Mouse (Mus musculus) layer of hippocampus, adult 6 months (tissue): ENCODE results near the gene Gm4553. TPM values are rescaled to one million over a fixed set of nuclear protein-coding genes. Genes with fewer than 3 reads are reported as not detected.

Experiments used
- long read RNA-seq, 2 experiments: library from polyadenylated mRNA; unstranded; transcript quantifications; one replicate each; pipeline ENCODE4 v2.0.0; 2019 to 2020
- polyA plus RNA-seq: library from polyadenylated mRNA; unstranded; fragments of <200 nt; fragmentation: Nextera tagmentation; gene quantifications from 2 replicates; pipeline ENCODE4 v1.2.3, GENCODE M21; 2021

Gene Gm4553
- polyA plus RNA-seq: not detected in 2 replicates
- long read RNA-seq, experiment 1: 0 reads
- long read RNA-seq, experiment 2: 0 reads

GRCm38 (mm10) chr7:142165639-142166038 is at the start of gene Gm4553:
Gm4553 (minus strand) TSS chr7:142165739.

GRCm38 (mm10) chr7:142211559-142211958 is 46.0 kb upstream of the Gm4553 start, which contains the start of gene Gm7579:
Gm7579 (plus strand) TSS chr7:142211859.

GRCm38 (mm10) chr7:142201064-142201463 is 35.5 kb upstream of the Gm4553 start, which contains the start of gene Krtap5-3:
Krtap5-3 (plus strand) TSS chr7:142201364.

GRCm38 (mm10) chr7:142190289-142190688 is 24.8 kb upstream of the Gm4553 start, which contains the start of gene Gm10153:
Gm10153 (minus strand) TSS chr7:142190389.

GRCm38 (mm10) chr7:142175905-142176304 is 10.4 kb upstream of the Gm4553 start, which contains the start of gene Krtap5-2:
Krtap5-2 (minus strand) TSS chr7:142176005.

GRCm38 (mm10) chr7:142157013-142157412 is 8.5 kb downstream of the Gm4553 start, which contains the start of gene Gm29735:
Gm29735 (minus strand) TSS chr7:142157113.

GRCm38 (mm10) chr7:142144507-142144906 is 21.0 kb downstream of the Gm4553 start, which contains the start of gene Gm45337:
Gm45337 (minus strand) TSS chr7:142144607.

GRCm38 (mm10) chr7:142135934-142136333 is 29.6 kb downstream of the Gm4553 start, which contains the start of gene Gm39115:
Gm39115 (minus strand) TSS chr7:142136034.

GRCm38 (mm10) chr7:142120629-142121028 is 44.9 kb downstream of the Gm4553 start, which contains the start of gene Gm45618:
Gm45618 (minus strand) TSS chr7:142120729.

Other genes with a start within 250 kb of the Gm4553 start
- 63.0 and 65.5 TPM in 2 replicates for gene Tollip, start 247.2 kb downstream of the Gm4553 start, polyA plus RNA-seq
- 13.8 and 18.3 TPM in 2 replicates for gene Brsk2, start 216.0 kb downstream of the Gm4553 start, polyA plus RNA-seq
- 42.0 and 42.7 TPM in 2 replicates for gene Mob2, start 104.7 kb downstream of the Gm4553 start, polyA plus RNA-seq
- gene Dusp8, start 69.9 kb downstream of the Gm4553 start, polyA plus RNA-seq: 22.7 and 63.1 TPM in 2 replicates
- not detected in 2 replicates for gene Gm45618, start 45.0 kb downstream of the Gm4553 start, polyA plus RNA-seq
- not detected in 2 replicates for gene Gm39115, start 29.7 kb downstream of the Gm4553 start, polyA plus RNA-seq
- not detected in 2 replicates for gene Gm45337, start 21.1 kb downstream of the Gm4553 start, polyA plus RNA-seq
- not detected in 2 replicates for gene Gm29735, start 8.6 kb downstream of the Gm4553 start, polyA plus RNA-seq
- gene Krtap5-2, start 10.3 kb upstream of the Gm4553 start, polyA plus RNA-seq: not detected in 2 replicates
- not detected in 2 replicates for gene Gm10153, start 24.6 kb upstream of the Gm4553 start, polyA plus RNA-seq
- gene Krtap5-3, start 35.6 kb upstream of the Gm4553 start, polyA plus RNA-seq: not detected in 2 replicates
- not detected in 2 replicates for gene Gm7579, start 46.1 kb upstream of the Gm4553 start, polyA plus RNA-seq
- gene Krtap5-5, start 64.2 kb upstream of the Gm4553 start, polyA plus RNA-seq: not detected in 2 replicates
- not detected in 2 replicates for gene Gm40460, start 75.3 kb upstream of the Gm4553 start, polyA plus RNA-seq
- gene Gm2431, start 92.6 kb upstream of the Gm4553 start, polyA plus RNA-seq: not detected in 2 replicates
- not detected in 2 replicates for gene Gm4559, start 108.6 kb upstream of the Gm4553 start, polyA plus RNA-seq
- not detected in 2 replicates for gene Krtap5-1, start 131.4 kb upstream of the Gm4553 start, polyA plus RNA-seq
- gene Krtap5-4, start 137.8 kb upstream of the Gm4553 start, polyA plus RNA-seq: not detected in 2 replicates
- 36.8 and 37.1 TPM in 2 replicates for gene Ifitm10, start 208.0 kb upstream of the Gm4553 start, polyA plus RNA-seq
- 0.75 and 1.3 TPM in 2 replicates for gene Gm49369, start 216.9 kb upstream of the Gm4553 start, polyA plus RNA-seq
- 498 and 676 TPM in 2 replicates for gene Ctsd, start 222.3 kb upstream of the Gm4553 start, polyA plus RNA-seq